Mouse (Mus musculus): ENCODE results near the gene Nptxr. TPM values are rescaled to one million over a fixed set of nuclear protein-coding genes. Genes with fewer than 3 reads are reported as not detected.

Gene Nptxr
- polyA plus RNA-seq, 1 experiment from 2014 or later = 0.50 TPM

- Histone ChIP-seq H3K9ac (ENCODE audit: low read depth, low read length) (no peak overlapping the region), H3K4me3 (ENCODE audit: low read length) (no peak overlapping the region), H3K4me2 (replicated peaks; ENCODE audit: low read depth, low read length) (no peak overlapping the region), H3K27ac (ENCODE audit: low read depth, low read length) (no peak overlapping the region), H3K4me1 (ENCODE audit: control insufficient read depth, insufficient read depth, low read length) (no peaks in the 10 kb centered on the region), H3K36me3 (ENCODE audit: control insufficient read depth, insufficient read depth, low read length) (peaks cover 21% of the 10 kb centered on the region), H3K9me3 (ENCODE audit: control insufficient read depth, low read length) (no peaks in the 10 kb centered on the region), H3K27me3 (ENCODE audit: control insufficient read depth, insufficient read depth, low read length) (no peaks in the 10 kb centered on the region)
- 85% methylated on average over 16 of the region's 16 CpGs for WGBS
- ATAC-seq (ENCODE audit: low FRiP score, low TSS enrichment) = no peak
Observed at GRCm38 (mm10) chr15:79767327-79767961, 37.1 kb downstream of the Nptxr start.

DNA sequence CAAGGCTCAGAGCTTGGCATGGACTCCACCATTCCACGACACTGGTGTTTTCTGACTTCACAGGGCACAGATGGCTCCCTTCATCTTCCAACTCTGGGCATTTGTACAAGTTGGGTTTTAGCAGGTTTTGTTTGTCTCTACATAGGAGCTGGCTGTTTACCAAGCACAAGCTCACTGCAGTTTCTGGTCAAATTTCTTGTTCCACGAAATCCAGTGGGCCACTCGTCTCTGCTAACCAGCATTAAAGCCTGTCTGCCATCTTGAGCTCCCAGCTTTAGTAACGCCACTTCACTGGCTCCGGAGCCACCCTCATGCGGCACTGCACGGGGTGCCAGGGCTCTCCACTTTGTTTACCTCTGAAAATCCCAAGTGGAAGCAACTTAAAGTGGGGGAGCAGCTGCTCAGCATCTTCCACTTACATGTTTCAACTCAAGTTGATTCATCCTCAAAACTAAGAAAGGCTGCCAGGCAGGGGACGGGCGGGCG lies 37.9 kb downstream of the Nptxr start:
- 90% methylated on average over 10 of the region's 10 CpGs for WGBS
- Histone ChIP-seq H3K27ac (ENCODE audit: low read depth, low read length) (no peak overlapping the region), H3K27me3 (ENCODE audit: control insufficient read depth, insufficient read depth, low read length) (no peaks in the 10 kb centered on the region), H3K9ac (ENCODE audit: low read depth, low read length) (no peak overlapping the region), H3K4me1 (ENCODE audit: control insufficient read depth, insufficient read depth, low read length) (no peaks in the 10 kb centered on the region), H3K36me3 (ENCODE audit: control insufficient read depth, insufficient read depth, low read length) (peaks cover 27% of the 10 kb centered on the region), H3K4me2 (replicated peaks; ENCODE audit: low read depth, low read length) (no peak overlapping the region), H3K4me3 (ENCODE audit: low read length) (no peak overlapping the region), H3K9me3 (ENCODE audit: control insufficient read depth, low read length) (no peaks in the 10 kb centered on the region)
- no peak for ATAC-seq (ENCODE audit: low FRiP score, low TSS enrichment)

DNA sequence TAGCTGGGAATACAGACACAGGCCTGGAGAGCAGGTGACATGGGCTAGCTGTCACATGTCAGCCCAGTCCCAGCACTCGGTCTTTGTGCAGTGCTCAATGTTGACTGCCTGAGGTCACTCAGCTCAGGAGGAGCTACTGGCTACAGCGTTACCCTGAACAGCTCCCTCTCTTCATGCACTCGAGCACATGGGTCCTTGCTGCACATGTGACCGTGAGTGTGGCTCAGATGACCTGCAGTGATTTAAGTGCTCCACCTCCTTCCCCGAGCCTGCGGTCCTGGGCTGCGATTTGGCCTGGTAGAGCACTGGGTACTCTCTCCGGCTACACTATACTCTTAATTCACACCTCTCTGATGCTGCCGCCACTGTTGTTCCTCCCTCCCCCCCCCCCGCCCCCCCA lies 38.4 kb downstream of the Nptxr start:
- Histone ChIP-seq H3K9me3 (ENCODE audit: control insufficient read depth, low read length) (no peaks in the 10 kb centered on the region), H3K27me3 (ENCODE audit: control insufficient read depth, insufficient read depth, low read length) (no peaks in the 10 kb centered on the region), H3K36me3 (ENCODE audit: control insufficient read depth, insufficient read depth, low read length) (peaks cover 30% of the 10 kb centered on the region), H3K9ac (ENCODE audit: low read depth, low read length) (no peak overlapping the region), H3K4me3 (ENCODE audit: low read length) (no peak overlapping the region), H3K27ac (ENCODE audit: low read depth, low read length) (no peak overlapping the region), H3K4me1 (ENCODE audit: control insufficient read depth, insufficient read depth, low read length) (no peaks in the 10 kb centered on the region), H3K4me2 (replicated peaks; ENCODE audit: low read depth, low read length) (no peak overlapping the region)
- 20% methylated on average over 9 of the region's 10 CpGs for WGBS
- ATAC-seq (ENCODE audit: low FRiP score, low TSS enrichment) = no peak

- H3K9me3 ChIP-seq (ENCODE audit: control insufficient read depth, low read length) = no peaks in the 10 kb centered on the region
- ATAC-seq (ENCODE audit: low FRiP score, low TSS enrichment) = no peak
- no peaks in the 10 kb centered on the region for H3K27me3 ChIP-seq (ENCODE audit: control insufficient read depth, insufficient read depth, low read length)
- 89% methylated on average over 2 of the region's 2 CpGs for WGBS
- H3K4me3 ChIP-seq (ENCODE audit: low read length) = no peak overlapping the region
- no peak overlapping the region for H3K9ac ChIP-seq (ENCODE audit: low read depth, low read length)
- H3K27ac ChIP-seq (ENCODE audit: low read depth, low read length) = no peak overlapping the region
- peaks cover 30% of the 10 kb centered on the region for H3K36me3 ChIP-seq (ENCODE audit: control insufficient read depth, insufficient read depth, low read length)
- no peak overlapping the region for H3K4me2 ChIP-seq (replicated peaks; ENCODE audit: low read depth, low read length)
- no peaks in the 10 kb centered on the region for H3K4me1 ChIP-seq (ENCODE audit: control insufficient read depth, insufficient read depth, low read length)
Observed at GRCm38 (mm10) chr15:79765361-79765760, 39.2 kb downstream of the Nptxr start.

GRCm38 (mm10) chr15:79764539-79765267 lies 39.9 kb downstream of the Nptxr start:
- H3K36me3 ChIP-seq (ENCODE audit: control insufficient read depth, insufficient read depth, low read length) = peaks cover 30% of the 10 kb centered on the region
- H3K4me3 ChIP-seq (ENCODE audit: low read length) = no peak overlapping the region
- H3K9me3 ChIP-seq (ENCODE audit: control insufficient read depth, low read length) = no peaks in the 10 kb centered on the region
- WGBS = 71% methylated on average over 11 of the region's 11 CpGs
- H3K4me1 ChIP-seq (ENCODE audit: control insufficient read depth, insufficient read depth, low read length) = no peaks in the 10 kb centered on the region
- no peak overlapping the region for H3K9ac ChIP-seq (ENCODE audit: low read depth, low read length)
- no peak overlapping the region for H3K4me2 ChIP-seq (replicated peaks; ENCODE audit: low read depth, low read length)
- H3K27ac ChIP-seq (ENCODE audit: low read depth, low read length) = no peak overlapping the region
- H3K27me3 ChIP-seq (ENCODE audit: control insufficient read depth, insufficient read depth, low read length) = no peaks in the 10 kb centered on the region
- no peak for ATAC-seq (ENCODE audit: low FRiP score, low TSS enrichment)

GRCm38 (mm10) chr15:79763601-79764246 lies 40.8 kb downstream of the Nptxr start:
- Histone ChIP-seq H3K9ac (ENCODE audit: low read depth, low read length) (no peak overlapping the region), H3K4me2 (replicated peaks; ENCODE audit: low read depth, low read length) (no peak overlapping the region), H3K27ac (ENCODE audit: low read depth, low read length) (no peak overlapping the region), H3K36me3 (ENCODE audit: control insufficient read depth, insufficient read depth, low read length) (peaks cover 30% of the 10 kb centered on the region), H3K9me3 (ENCODE audit: control insufficient read depth, low read length) (no peaks in the 10 kb centered on the region), H3K4me3 (ENCODE audit: low read length) (no peak overlapping the region), H3K27me3 (ENCODE audit: control insufficient read depth, insufficient read depth, low read length) (no peaks in the 10 kb centered on the region), H3K4me1 (ENCODE audit: control insufficient read depth, insufficient read depth, low read length) (no peaks in the 10 kb centered on the region)
- no peak for ATAC-seq (ENCODE audit: low FRiP score, low TSS enrichment)
- WGBS = 80% methylated on average over 7 of the region's 7 CpGs

DNA sequence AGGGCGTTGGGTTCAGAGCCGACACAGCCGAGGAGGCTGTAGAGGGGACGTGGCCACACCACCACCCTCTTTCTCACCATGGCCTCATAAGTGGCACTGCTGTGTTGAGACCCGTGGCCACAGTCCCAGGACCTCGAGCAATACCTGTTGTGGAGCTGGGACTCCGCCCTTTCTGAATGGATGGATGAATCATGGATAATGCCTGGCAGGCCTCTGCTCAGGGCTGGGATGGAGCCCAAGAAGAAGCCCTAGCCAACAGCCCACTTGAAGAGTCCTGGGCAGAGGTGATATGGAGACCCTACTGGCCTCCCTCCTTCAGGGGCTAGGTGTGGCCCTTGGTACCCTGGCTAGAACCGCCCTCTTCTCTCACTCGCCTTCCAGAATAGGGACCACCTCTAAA lies 41.6 kb downstream of the Nptxr start:
- Histone ChIP-seq H3K27me3 (ENCODE audit: control insufficient read depth, insufficient read depth, low read length) (no peaks in the 10 kb centered on the region), H3K4me2 (replicated peaks; ENCODE audit: low read depth, low read length) (no peak overlapping the region), H3K4me1 (ENCODE audit: control insufficient read depth, insufficient read depth, low read length) (no peaks in the 10 kb centered on the region), H3K27ac (ENCODE audit: low read depth, low read length) (no peak overlapping the region), H3K9ac (ENCODE audit: low read depth, low read length) (no peak overlapping the region), H3K36me3 (ENCODE audit: control insufficient read depth, insufficient read depth, low read length) (peaks cover 30% of the 10 kb centered on the region), H3K4me3 (ENCODE audit: low read length) (no peak overlapping the region), H3K9me3 (ENCODE audit: control insufficient read depth, low read length) (no peaks in the 10 kb centered on the region)
- ATAC-seq (ENCODE audit: low FRiP score, low TSS enrichment) = no peak
- WGBS = 95% methylated on average over 9 of the region's 9 CpGs

- Histone ChIP-seq H3K9me3 (ENCODE audit: control insufficient read depth, low read length) (no peaks in the 10 kb centered on the region), H3K4me3 (ENCODE audit: low read length) (no peak overlapping the region), H3K27ac (ENCODE audit: low read depth, low read length) (no peak overlapping the region), H3K9ac (ENCODE audit: low read depth, low read length) (no peak overlapping the region), H3K27me3 (ENCODE audit: control insufficient read depth, insufficient read depth, low read length) (no peaks in the 10 kb centered on the region), H3K4me1 (ENCODE audit: control insufficient read depth, insufficient read depth, low read length) (no peaks in the 10 kb centered on the region), H3K4me2 (replicated peaks; ENCODE audit: low read depth, low read length) (no peak overlapping the region), H3K36me3 (ENCODE audit: control insufficient read depth, insufficient read depth, low read length) (peaks cover 30% of the 10 kb centered on the region)
- 91% methylated on average over 6 of the region's 6 CpGs for WGBS
- ATAC-seq (ENCODE audit: low FRiP score, low TSS enrichment) = no peak
Observed at GRCm38 (mm10) chr15:79760956-79761355, 43.6 kb downstream of the Nptxr start.

- WGBS = 97% methylated on average over 3 of the region's 3 CpGs
- Histone ChIP-seq H3K27ac (ENCODE audit: low read depth, low read length) (no peak overlapping the region), H3K9ac (ENCODE audit: low read depth, low read length) (no peak overlapping the region), H3K27me3 (ENCODE audit: control insufficient read depth, insufficient read depth, low read length) (no peaks in the 10 kb centered on the region), H3K4me2 (replicated peaks; ENCODE audit: low read depth, low read length) (no peak overlapping the region), H3K9me3 (ENCODE audit: control insufficient read depth, low read length) (no peaks in the 10 kb centered on the region), H3K36me3 (ENCODE audit: control insufficient read depth, insufficient read depth, low read length) (peaks cover 7% of the 10 kb centered on the region; the same call in 1 of the 2 replicates), H3K4me3 (ENCODE audit: low read length) (no peak overlapping the region), H3K4me1 (ENCODE audit: control insufficient read depth, insufficient read depth, low read length) (no peaks in the 10 kb centered on the region)
- ATAC-seq (ENCODE audit: low FRiP score, low TSS enrichment) = no peak
Observed at GRCm38 (mm10) chr15:79757118-79757517, 47.4 kb downstream of the Nptxr start.
